7 mouse cellular contexts compared by ENCODE assay signal in the genomic region with DNA sequence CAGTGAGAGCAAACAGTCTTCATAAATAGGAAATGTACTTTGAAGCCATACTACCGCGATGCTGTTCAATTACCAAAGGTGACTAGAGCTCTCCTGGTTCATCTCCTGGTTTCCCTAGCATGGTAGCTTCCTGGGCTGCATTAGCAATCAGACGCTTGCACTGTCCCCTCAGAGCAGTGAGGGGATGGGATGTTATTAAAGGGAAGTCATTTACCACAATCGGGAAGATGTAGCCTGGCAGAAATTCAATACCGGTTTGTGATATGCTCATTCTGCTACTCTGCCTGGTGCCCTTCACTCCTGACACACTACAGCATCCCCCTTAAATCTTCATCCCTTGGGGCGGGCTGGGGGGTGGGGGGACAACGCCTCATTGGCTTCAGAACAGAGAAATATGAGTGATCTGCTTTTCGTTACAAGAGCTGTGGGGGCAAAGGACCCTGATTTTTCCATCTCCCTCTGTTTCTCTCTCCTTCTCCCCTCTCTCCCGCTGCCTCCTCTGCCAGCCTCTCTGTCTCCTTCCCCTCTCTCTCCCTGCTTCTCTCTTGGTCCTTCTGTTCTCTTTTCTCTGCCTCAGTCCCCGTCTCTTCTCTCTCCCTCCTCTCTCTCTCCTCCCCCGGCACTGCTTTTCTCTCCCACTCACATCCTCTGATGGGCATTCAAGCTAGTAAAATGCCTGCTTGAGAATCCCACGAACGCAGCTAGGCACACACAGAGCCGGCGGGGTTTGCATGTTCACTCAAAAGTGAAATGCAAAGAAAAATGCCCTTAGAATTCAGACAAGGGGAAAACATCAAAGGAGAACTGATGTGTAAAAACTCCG. TPM values are rescaled to one million over a fixed set of nuclear protein-coding genes. Genes with fewer than 3 reads are reported as not detected.
DNase-seq lines count a peak whose midpoint lies in the region; ATAC-seq and TF ChIP-seq lines count a peak whose summit lies in the region.

No protein-coding gene starts in this region.

- no peaks in the 10 kb centered on the region for H3K9me3 ChIP-seq in hindbrain, embryonic 16.5 days (ENCODE audit: control insufficient read depth, low read length)
- no peaks in the 10 kb centered on the region for H3K9me3 ChIP-seq in liver, embryonic 11.5 days (ENCODE audit: control insufficient read depth, low read length)

- no peak overlapping the region for H3K27ac ChIP-seq in spleen, adult 2 months (ENCODE audit: insufficient read depth, low read length)
- H3K27ac ChIP-seq in cortical plate, adult 2 months (ENCODE audit: insufficient read depth, low read length) = peak overlapping the region; percentile 94
- H3K27ac ChIP-seq in hindbrain, embryonic 16.5 days (ENCODE audit: low read depth, low read length) = peak overlapping the region; percentile 89
- H3K27ac ChIP-seq in liver, embryonic 11.5 days (ENCODE audit: low read depth, low read length) = no peak overlapping the region

- TF ChIP-seq CTCF in spleen, adult 2 months (IDR thresholded peaks at IDR 0.05; ENCODE audit: extremely low read depth, insufficient read depth, insufficient read length, insufficient replicate concordance) = no peak
- no peak for TF ChIP-seq CTCF in cortical plate, adult 2 months (IDR thresholded peaks at IDR 0.05; ENCODE audit: extremely low read depth, insufficient read depth, low read length)

- H3K36me3 ChIP-seq in spleen, adult 2 months (ENCODE audit: control insufficient read depth, insufficient read depth, low read length) = no peaks in the 10 kb centered on the region
- no peaks in the 10 kb centered on the region for H3K36me3 ChIP-seq in hindbrain, embryonic 16.5 days (ENCODE audit: control insufficient read depth, insufficient read depth, low read length)
- H3K36me3 ChIP-seq in liver, embryonic 11.5 days (ENCODE audit: control insufficient read depth, insufficient read depth, low read length) = no peaks in the 10 kb centered on the region

- peak; percentile 45 for ATAC-seq in hindbrain, embryonic 16.5 days
- no peak for ATAC-seq in liver, embryonic 11.5 days (replicated peaks; ENCODE audit: low FRiP score)

- peak overlapping the region; percentile 38; the same call in 1 of the 2 replicates for H3K4me3 ChIP-seq in spleen, adult 2 months (ENCODE audit: extremely low read depth, insufficient read depth, insufficient read length)
- H3K4me3 ChIP-seq in cortical plate, adult 2 months (ENCODE audit: insufficient read depth, low read length) = peak overlapping the region; percentile 98
- peak overlapping the region; percentile 57 for H3K4me3 ChIP-seq in hindbrain, embryonic 16.5 days (ENCODE audit: low read length)
- H3K4me3 ChIP-seq in liver, embryonic 11.5 days (ENCODE audit: low read depth, low read length) = peak overlapping the region; percentile 10; the same call in 1 of the 2 replicates

- no peaks in the 10 kb centered on the region for H3K4me1 ChIP-seq in spleen, adult 2 months (ENCODE audit: control insufficient read depth, insufficient read depth, insufficient read length)
- peaks cover 5% of the 10 kb centered on the region; the same call in 1 of the 2 replicates for H3K4me1 ChIP-seq in cortical plate, adult 2 months (ENCODE audit: control insufficient read depth, insufficient read depth, low read length)
- H3K4me1 ChIP-seq in hindbrain, embryonic 16.5 days (ENCODE audit: control insufficient read depth, insufficient read depth, low read depth, low read length) = peaks cover 4% of the 10 kb centered on the region
- no peaks in the 10 kb centered on the region for H3K4me1 ChIP-seq in liver, embryonic 11.5 days (replicated peaks; ENCODE audit: control insufficient read depth, insufficient read depth, low read length)

- H3K27me3 ChIP-seq in spleen, adult 2 months (ENCODE audit: control insufficient read depth, insufficient read depth, low read length) = peaks cover 2% of the 10 kb centered on the region; the same call in 1 of the 2 replicates
- H3K27me3 ChIP-seq in hindbrain, embryonic 16.5 days (replicated peaks; ENCODE audit: control insufficient read depth, insufficient read depth, low read length) = no peaks in the 10 kb centered on the region
- H3K27me3 ChIP-seq in liver, embryonic 11.5 days (replicated peaks; ENCODE audit: control insufficient read depth, insufficient read depth, low read length) = no peaks in the 10 kb centered on the region

- no peak for DNase-seq in spleen, adult 2 months (ENCODE audit: low read depth in 1 of 2, low spot score in 2 of 2)
- DNase-seq in spleen, adult 12 weeks (ENCODE audit: low spot score) = no peak
- no peak for DNase-seq in liver, embryonic 11.5 days (ENCODE audit: low spot score)
- DNase-seq in right cerebral cortex, adult 18-20 months = peak; percentile 80
- no peak for DNase-seq in urinary bladder, postnatal 14 days (ENCODE audit: low spot score)

- TF ChIP-seq POLR2A in spleen, adult 2 months (IDR thresholded peaks at IDR 0.05; ENCODE audit: low read depth, low read length) = no peak
- TF ChIP-seq POLR2A in cortical plate, adult 2 months (IDR thresholded peaks at IDR 0.05; ENCODE audit: extremely low read depth, insufficient read depth, low read length) = peak; percentile 17

- peak overlapping the region; percentile 68 for H3K4me2 ChIP-seq in hindbrain, embryonic 16.5 days (ENCODE audit: low read length)
- peak overlapping the region; percentile 45 for H3K4me2 ChIP-seq in liver, embryonic 11.5 days

- 12% methylated on average over 16 of the region's 16 CpGs for WGBS in spleen, adult 2 months
- 6% methylated on average over 16 of the region's 16 CpGs for WGBS in hindbrain, embryonic 16.5 days
- WGBS in liver, embryonic 11.5 days = 46% methylated on average over 16 of the region's 16 CpGs

- peak overlapping the region; percentile 77 for H3K9ac ChIP-seq in hindbrain, embryonic 16.5 days (ENCODE audit: low read depth, low read length)
- H3K9ac ChIP-seq in liver, embryonic 11.5 days (ENCODE audit: low read depth, low read length) = no peak overlapping the region

RNA-seq across cellular contexts. Expression of gene Lrrn3, which starts 1.3 kb away (rescaled TPM):
- 0.41 and 0.48 TPM in 2 replicates for polyA plus RNA-seq in spleen, adult 2 months (2012; rRNA removed)
- polyA plus RNA-seq in cortical plate, adult 2 months (2012; rRNA removed) = 26.6 and 27.5 TPM in 2 replicates
- 101 and 105 TPM in 2 replicates for polyA plus RNA-seq in hindbrain, embryonic 16.5 days (2015; fragmentation: Nextera tagmentation; extraction: Ambion mirVana)
- 6.0 and 7.3 TPM in 2 replicates for polyA plus RNA-seq in liver, embryonic 11.5 days (2014; fragmentation: Nextera tagmentation; extraction: Ambion mirVana)

Comparison
In these comparisons a context has a peak if more than half of its experiments do, and no peak if none do; other contexts are left out.
1. H3K27ac ChIP-seq: peak in cortical plate, adult 2 months (single experiment) and hindbrain, embryonic 16.5 days (single experiment); none in spleen, adult 2 months (single experiment) and liver, embryonic 11.5 days (single experiment).
2. H3K4me3 ChIP-seq: peak in every context shown above with its lines; median percentile 98 in cortical plate, adult 2 months; 57 in hindbrain, embryonic 16.5 days; 38 in spleen, adult 2 months; 10 in liver, embryonic 11.5 days.